Mouse (Mus musculus) urinary bladder, postnatal 25 days (tissue): ENCODE measurements around the gene Sac3d1.

ENCODE experiments used
- DNase-seq: peaks from one replicate; pipeline ENCODE4 v3.0.0; 2022; ENCODE audit warnings: low spot score

Gene Sac3d1

GRCm38 (mm10) chr19:6118677-6119185, 281 bp upstream of the Sac3d1 start:
- DNase-seq = no peak

GRCm38 (mm10) chr19:6117346-6117985, 984 bp downstream of the Sac3d1 start:
- DNase-seq = no peak

- no peak for DNase-seq
Measured at GRCm38 (mm10) chr19:6116113-6116850, 2.2 kb downstream of the Sac3d1 start.

GRCm38 (mm10) chr19:6113116-6113515, 5.3 kb downstream of the Sac3d1 start:
- DNase-seq = no peak

GRCm38 (mm10) chr19:6105586-6105985, 12.9 kb downstream of the Sac3d1 start, which contains the start of gene Naaladl1:
Gene Naaladl1 (plus strand): TSS chr19:6105782.
- no peak for DNase-seq

GRCm38 (mm10) chr19:6104476-6104875, 14.0 kb downstream of the Sac3d1 start:
- no peak for DNase-seq

- no peak for DNase-seq
Measured at GRCm38 (mm10) chr19:6102169-6102853, 16.1 kb downstream of the Sac3d1 start.

- no peak for DNase-seq
Measured at GRCm38 (mm10) chr19:6101186-6101585, 17.3 kb downstream of the Sac3d1 start.

- DNase-seq = no peak
Measured at GRCm38 (mm10) chr19:6097847-6098246, 20.6 kb downstream of the Sac3d1 start.

- no peak for DNase-seq
Measured at GRCm38 (mm10) chr19:6094119-6094518, 24.3 kb downstream of the Sac3d1 start, which contains the start of gene AC131692.1. Gene AC131692.1 (plus strand): TSS chr19:6094419.

GRCm38 (mm10) chr19:6088841-6089240, 29.6 kb downstream of the Sac3d1 start:
- no peak for DNase-seq

GRCm38 (mm10) chr19:6085417-6085879, 33.0 kb downstream of the Sac3d1 start:
- DNase-seq = no peak

GRCm38 (mm10) chr19:6084478-6085248, 33.8 kb downstream of the Sac3d1 start, which contains the start of the genes Zfpl1 and Cdca5:
Gene Zfpl1 (minus strand): TSS chr19:6084956.
Gene Cdca5 (plus strand): TSS chr19:6084983.
- DNase-seq = peak; percentile 93

- no peak for DNase-seq
Measured at GRCm38 (mm10) chr19:6082156-6082555, 36.3 kb downstream of the Sac3d1 start, which contains the start of gene Gm28374. Gene Gm28374 (minus strand): TSS chr19:6082256.

- no peak for DNase-seq
Measured at GRCm38 (mm10) chr19:6079983-6080480, 38.4 kb downstream of the Sac3d1 start, which contains the start of gene Tmem262. Gene Tmem262 (plus strand): TSS chr19:6080033.

- peak; percentile 74 for DNase-seq
Measured at GRCm38 (mm10) chr19:6076564-6077393, 41.7 kb downstream of the Sac3d1 start, which contains the start of gene Vps51. Gene Vps51 (minus strand): TSS chr19:6077231.

- no peak for DNase-seq
Measured at GRCm38 (mm10) chr19:6073889-6074288, 44.6 kb downstream of the Sac3d1 start.

GRCm38 (mm10) chr19:6071261-6071660, 47.2 kb downstream of the Sac3d1 start:
- no peak for DNase-seq

GRCm38 (mm10) chr19:6070571-6071250, 47.7 kb downstream of the Sac3d1 start:
- no peak for DNase-seq

- DNase-seq = no peak
Measured at GRCm38 (mm10) chr19:6069851-6070250, 48.6 kb downstream of the Sac3d1 start.
